Mouse (Mus musculus): Measurements from ENCODE around the gene Gm14326.
"Not testable (repeated sequence)": the region's sequence is repeated elsewhere in the genome, so short reads cannot be mapped to it uniquely, and the experiment has no call there.

Gene Gm14326

DNA sequence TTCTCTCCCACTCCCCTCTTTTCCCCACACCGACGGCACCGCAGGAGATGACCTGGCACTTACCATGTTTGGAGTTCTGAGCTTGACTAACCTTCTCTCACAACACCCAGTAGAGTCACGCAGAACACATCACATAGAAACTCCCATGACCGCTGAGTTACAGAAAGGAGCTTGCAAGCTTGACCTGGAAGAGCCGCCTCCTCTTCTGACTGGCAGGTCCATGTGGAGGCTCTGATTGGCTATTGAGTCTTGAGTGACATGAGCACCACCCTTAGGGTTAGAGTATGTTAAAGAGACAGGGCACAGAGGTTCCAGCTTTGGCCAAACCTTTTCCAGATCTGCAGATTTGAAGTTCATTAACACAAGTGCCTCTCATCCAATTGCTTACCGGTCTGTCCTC, at the start of gene Gm14326:
Gene Gm14326, minus strand, starts transcription at position 153 of the 400 bp plus-strand sequence.
- peak; percentile 66 for DNase-seq (ENCODE audit: low spot score)

GRCm38 (mm10) chr2:177974814-177975213, 17.7 kb upstream of the Gm14326 start:
- DNase-seq (ENCODE audit: low spot score): not testable (repeated sequence)

DNA sequence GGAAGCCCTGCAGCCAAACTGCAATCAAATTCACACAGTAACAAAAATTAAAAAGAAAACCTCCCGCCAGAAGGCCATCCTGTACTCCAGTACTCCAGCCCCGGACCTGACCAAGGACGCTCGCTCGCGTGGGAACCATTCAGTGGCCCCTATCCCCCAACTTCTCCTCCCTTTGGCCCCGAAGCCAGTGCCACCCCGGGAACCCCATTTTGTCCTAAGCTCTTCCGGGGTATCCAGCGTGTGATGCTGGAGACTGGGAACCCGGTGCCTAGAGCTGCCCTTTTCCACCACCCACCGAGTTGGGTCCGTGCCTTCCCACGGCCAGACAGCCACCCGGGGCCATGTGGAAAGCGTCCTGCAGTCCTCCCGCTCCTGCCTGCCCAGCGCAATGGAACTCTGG, 363 bp downstream of the Gm14326 start:
- DNase-seq (ENCODE audit: low spot score): peak; percentile 2

- not testable (repeated sequence) for DNase-seq (ENCODE audit: low spot score)
Measured at GRCm38 (mm10) chr2:177925563-177926103, 31.5 kb downstream of the Gm14326 start, which contains the start of gene Zfp972. Gene Zfp972 (minus strand): TSS chr2:177925613.

- not testable (repeated sequence) for DNase-seq (ENCODE audit: low spot score)
Measured at GRCm38 (mm10) chr2:177903276-177903675, 53.8 kb downstream of the Gm14326 start.

DNA sequence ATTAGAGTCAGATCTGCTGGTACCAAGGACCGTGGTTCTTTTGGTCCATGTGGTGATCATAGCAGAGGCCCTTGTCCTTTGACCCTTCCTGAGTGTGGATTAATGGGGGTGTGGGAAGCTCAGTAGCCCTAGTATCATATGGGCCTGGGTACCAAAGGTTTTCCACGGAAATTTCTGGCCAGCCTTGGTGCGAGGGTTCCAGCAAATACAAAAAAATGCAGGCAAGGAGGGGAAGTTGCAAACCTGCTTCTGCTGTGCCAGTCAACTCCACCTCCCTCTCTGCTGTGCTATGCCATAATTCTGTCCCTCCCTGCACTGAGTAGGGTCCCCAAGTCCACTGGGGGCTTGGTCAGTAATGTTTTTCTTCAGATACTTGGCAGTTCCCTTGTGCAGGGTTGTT, 58.9 kb downstream of the Gm14326 start:
- not testable (repeated sequence) for DNase-seq (ENCODE audit: low spot score)

DNA sequence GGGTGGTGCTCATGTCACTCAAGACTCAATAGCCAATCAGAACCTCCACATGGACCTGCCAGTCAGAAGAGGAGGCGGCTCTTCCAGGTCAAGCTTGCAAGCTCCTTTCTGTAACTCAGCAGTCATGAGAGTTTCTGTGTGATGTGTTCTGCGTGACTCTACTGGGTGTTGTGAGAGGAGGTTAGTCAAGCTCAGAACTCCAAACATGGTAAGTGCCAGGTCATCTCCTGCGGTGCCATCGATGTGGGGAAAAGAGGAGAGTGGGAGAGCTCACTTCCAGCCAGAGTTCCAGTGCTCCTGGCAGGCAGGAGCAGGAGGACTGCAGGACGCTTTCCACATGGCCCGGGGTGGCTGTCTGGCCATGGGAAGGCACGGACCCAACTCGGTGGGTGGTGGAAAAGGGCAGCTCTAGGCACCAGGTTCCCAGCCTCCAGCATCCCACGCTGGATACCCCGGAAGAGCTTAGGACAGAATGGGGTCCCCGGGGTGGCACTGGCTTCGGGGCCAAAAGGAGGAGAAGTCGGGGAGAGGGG, 60.0 kb downstream of the Gm14326 start, which contains the start of gene Gm14327:
Gene Gm14327, plus strand, starts transcription at position 51 of the 533 bp plus-strand sequence.
- DNase-seq (ENCODE audit: low spot score): not testable (repeated sequence)

GRCm38 (mm10) chr2:177887743-177888142, 69.4 kb downstream of the Gm14326 start:
- DNase-seq (ENCODE audit: low spot score): not testable (repeated sequence)

All from ovary, postnatal 14 days (tissue).